Mouse (Mus musculus): Measurements from ENCODE around the gene Sprr2a3.
"Not testable (repeated sequence)": the region's sequence is repeated elsewhere in the genome, so short reads cannot be mapped to it uniquely, and the experiment has no call there.

Sprr2a3 gene

DNA sequence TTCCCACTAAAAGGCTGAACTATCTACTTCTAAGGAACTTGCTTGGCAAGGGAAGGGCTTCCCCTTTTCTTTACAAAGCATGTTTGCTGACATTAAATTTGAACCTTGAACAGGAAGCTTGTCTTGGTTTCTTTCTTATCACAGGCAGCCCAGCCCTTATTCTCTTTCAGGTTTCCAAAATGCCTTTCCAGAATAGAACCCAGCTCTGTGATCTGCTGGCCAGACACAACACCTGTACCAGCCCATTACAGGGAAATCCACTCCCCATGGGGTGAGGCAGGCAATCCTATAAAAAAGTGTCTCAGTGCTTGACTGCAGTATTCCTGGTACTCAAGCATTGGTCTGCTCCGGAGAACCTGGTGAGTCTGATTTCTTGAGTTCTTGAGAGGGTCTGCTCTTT, at the start of gene Sprr2a3:
TSS of gene Sprr2a3 (plus strand) at position 317 of the 400 bp plus-strand sequence.
- in situ Hi-C loops (cut with MboI, MseI): loop anchor here in 1 of 2 experiments (5.0 kb wide), 1 partner anchor 33 kb away; no protein-coding TSS in a partner anchor

- in situ Hi-C loops (cut with MboI, MseI): loop anchor here (5.0 to 10.0 kb wide), 2 partner anchors 68 to 76 kb away; no protein-coding TSS in a partner anchor
Observed at GRCm38 (mm10) chr3:92236463-92237189, 48.6 kb upstream of the Sprr2a3 start.

DNA sequence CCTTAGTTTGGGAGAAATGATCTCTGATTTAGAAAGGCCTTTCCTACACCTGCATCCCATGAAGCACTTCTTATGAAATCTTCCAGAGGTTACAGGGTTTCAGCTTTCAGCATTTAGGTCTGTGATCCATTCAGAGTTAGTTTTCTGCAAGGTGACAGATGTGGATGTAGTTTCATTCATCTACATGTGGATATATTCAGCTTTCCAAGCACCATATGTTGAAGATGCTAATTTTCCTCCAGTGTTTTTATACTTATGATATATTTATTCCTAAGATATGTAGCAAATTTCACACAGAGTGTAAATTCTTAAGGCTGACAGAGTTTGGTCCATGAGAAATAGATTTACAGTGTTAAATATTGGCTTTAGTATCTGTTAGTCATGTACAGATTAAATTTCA, 46.5 kb upstream of the Sprr2a3 start:
- in situ Hi-C loops (cut with MboI, MseI): loop anchor here (5.0 to 10.0 kb wide), 2 partner anchors 66 to 74 kb away; no protein-coding TSS in a partner anchor

GRCm38 (mm10) chr3:92239197-92239596, 46.0 kb upstream of the Sprr2a3 start:
- in situ Hi-C loops (cut with MboI, MseI): loop anchor here (5.0 to 10.0 kb wide), 2 partner anchors 66 to 73 kb away; no protein-coding TSS in a partner anchor

DNA sequence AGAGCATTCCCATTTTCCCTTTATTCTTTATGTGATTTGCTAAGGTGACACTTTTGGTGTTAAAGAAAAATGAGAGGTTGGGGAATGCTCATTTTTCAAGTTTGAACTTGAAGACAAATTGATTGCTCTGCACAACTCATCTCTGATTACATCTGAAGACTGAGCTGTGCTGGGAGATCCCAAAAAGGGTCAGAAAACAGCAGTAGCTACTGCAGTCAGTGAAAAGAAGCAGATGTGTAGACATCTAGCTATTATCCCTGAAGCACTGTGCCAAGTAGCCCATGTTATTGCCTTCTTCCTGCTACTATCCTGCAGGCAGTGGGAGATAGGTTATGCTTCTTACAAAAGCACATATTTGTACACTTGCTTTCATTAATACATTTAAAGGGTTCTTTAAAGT, 40.4 kb upstream of the Sprr2a3 start:
- in situ Hi-C loops (cut with MboI, MseI): not testable (repeated sequence)

DNA sequence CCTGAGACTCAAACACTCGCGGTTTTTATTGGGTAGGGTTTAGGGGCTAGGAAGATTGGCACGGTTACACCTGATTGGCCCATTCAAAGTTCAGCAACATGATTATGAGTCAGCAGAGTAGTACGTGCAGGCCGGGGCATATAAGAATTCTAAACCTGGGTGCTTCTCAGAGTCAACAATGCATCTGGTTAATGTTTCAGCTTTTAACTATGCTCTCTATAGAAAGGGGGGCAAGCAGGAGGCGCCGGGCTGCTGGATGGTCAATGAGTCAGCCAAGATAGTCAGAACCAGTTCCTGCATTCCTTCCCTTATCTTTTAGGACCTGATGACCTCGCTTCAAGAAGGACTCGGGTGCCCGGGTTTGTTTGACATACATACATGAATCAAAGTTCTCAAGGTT, 39.0 kb upstream of the Sprr2a3 start:
- in situ Hi-C loops (cut with MboI, MseI): not testable (repeated sequence)

DNA sequence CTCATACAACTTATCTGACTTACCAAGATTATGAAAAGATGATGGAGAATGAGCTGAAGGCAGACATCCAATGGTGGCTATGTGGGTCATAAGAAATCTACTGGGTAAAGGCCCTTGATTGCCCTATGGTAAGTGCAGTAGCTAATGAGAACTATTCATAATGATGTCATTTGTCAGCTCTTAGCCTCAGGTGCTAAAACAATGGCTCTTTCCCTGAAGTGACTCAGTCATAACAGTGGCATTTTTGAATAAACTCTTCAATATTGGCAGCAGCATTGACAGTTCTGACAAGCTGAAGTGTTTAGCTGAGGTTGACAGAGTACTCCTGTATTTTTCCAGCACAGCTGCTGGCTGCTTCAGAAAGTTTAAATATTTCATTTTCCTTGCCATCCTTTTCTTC, 36.7 kb upstream of the Sprr2a3 start:
- in situ Hi-C loops (cut with MboI, MseI): not testable (repeated sequence)

DNA sequence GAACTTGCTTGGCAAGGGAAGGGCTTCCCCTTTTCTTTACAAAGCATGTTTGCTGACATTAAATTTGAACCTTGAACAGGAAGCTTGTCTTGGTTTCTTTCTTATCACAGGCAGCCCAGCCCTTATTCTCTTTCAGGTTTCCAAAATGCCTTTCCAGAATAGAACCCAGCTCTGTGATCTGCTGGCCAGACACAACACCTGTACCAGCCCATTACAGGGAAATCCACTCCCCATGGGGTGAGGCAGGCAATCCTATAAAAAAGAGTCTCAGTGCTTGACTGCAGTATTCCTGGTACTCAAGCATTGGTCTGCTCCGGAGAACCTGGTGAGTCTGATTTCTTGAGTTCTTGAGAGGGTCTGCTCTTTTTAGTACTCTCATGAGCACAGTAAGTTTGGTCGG, 34.8 kb upstream of the Sprr2a3 start:
- in situ Hi-C loops (cut with MboI, MseI): loop anchor here (5.0 kb wide), 2 partner anchors 37 to 43 kb away; partner anchors contain the start of gene Sprr2a3 (in 1 of the 2)

GRCm38 (mm10) chr3:92253860-92254259, 31.4 kb upstream of the Sprr2a3 start:
- in situ Hi-C loops (cut with MboI, MseI): loop anchor here (5.0 kb wide), 2 partner anchors 33 to 47 kb away; partner anchors contain the start of gene Sprr2a3 (in 1 of the 2)

- in situ Hi-C loops (cut with MboI, MseI): not testable (repeated sequence)
Observed at GRCm38 (mm10) chr3:92258526-92258925, 26.7 kb upstream of the Sprr2a3 start.

GRCm38 (mm10) chr3:92263462-92263861, 21.8 kb upstream of the Sprr2a3 start:
- in situ Hi-C loops (cut with MboI, MseI): loop anchor here in 1 of 2 experiments (5.0 kb wide), 1 partner anchor 56 kb away; no protein-coding TSS in a partner anchor

GRCm38 (mm10) chr3:92271414-92271985, 13.7 kb upstream of the Sprr2a3 start:
- in situ Hi-C loops (cut with MboI, MseI): not testable (repeated sequence)

GRCm38 (mm10) chr3:92273504-92273903, 11.7 kb upstream of the Sprr2a3 start:
- in situ Hi-C loops (cut with MboI, MseI): not testable (repeated sequence)

- in situ Hi-C loops (cut with MboI, MseI): not testable (repeated sequence)
Observed at GRCm38 (mm10) chr3:92274018-92274417, 11.2 kb upstream of the Sprr2a3 start.

- in situ Hi-C loops (cut with MboI, MseI): loop anchor here in 1 of 2 experiments (5.0 kb wide), 1 partner anchor 67 kb away; no protein-coding TSS in a partner anchor
Observed at GRCm38 (mm10) chr3:92279663-92280062, 5.6 kb upstream of the Sprr2a3 start.

DNA sequence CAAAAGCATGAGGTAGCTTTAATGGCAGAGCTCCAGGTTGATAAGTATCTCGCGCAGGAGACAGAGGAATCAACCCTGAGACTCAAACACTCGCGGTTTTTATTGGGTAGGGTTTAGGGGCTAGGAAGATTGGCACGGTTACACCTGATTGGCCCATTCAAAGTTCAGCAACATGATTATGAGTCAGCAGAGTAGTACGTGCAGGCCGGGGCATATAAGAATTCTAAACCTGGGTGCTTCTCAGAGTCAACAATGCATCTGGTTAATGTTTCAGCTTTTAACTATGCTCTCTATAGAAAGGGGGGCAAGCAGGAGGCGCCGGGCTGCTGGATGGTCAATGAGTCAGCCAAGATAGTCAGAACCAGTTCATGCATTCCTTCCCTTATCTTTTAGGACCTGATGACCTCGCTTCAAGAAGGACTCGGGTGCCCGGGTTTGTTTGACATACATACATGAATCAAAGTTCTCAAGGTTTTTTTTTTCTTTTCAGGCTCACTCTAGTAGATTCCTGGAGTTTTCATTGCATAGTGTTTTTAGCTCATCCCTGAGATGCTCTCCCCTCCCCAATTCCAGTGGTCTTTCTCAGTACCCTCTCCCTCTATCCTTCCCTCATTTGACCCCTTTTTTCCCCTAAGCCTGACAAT, 4.1 kb upstream of the Sprr2a3 start:
- in situ Hi-C loops (cut with MboI, MseI): loop anchor here in 1 of 2 experiments (5.0 kb wide), 1 partner anchor 69 kb away; no protein-coding TSS in a partner anchor

- in situ Hi-C loops (cut with MboI, MseI): loop anchor here in 1 of 2 experiments (5.0 kb wide), 1 partner anchor 36 kb away; no protein-coding TSS in a partner anchor
Observed at GRCm38 (mm10) chr3:92288489-92288888, 3.3 kb downstream of the Sprr2a3 start.

DNA sequence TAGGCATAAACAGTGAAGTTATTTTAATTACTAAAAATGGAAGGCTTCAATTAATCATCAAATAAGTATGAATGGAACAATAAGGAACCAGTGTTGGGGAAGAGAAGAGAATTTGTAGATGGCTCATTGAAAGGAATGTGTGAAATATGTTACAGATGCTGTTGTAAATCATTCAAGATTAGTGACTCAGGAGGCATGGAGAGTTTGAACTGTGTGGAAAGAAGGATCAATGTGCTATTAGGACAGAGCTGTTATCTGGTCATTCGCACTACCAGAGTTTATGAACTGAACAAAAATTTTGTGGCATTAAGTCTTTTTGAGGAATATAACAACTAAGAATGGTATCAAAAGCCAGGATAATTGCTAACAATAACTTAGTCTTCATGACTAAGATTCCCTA, 22.2 kb downstream of the Sprr2a3 start:
- in situ Hi-C loops (cut with MboI, MseI): loop anchor here in 1 of 2 experiments (10.0 kb wide), 1 partner anchor 73 kb away; no protein-coding TSS in a partner anchor

GRCm38 (mm10) chr3:92316320-92316719, 31.1 kb downstream of the Sprr2a3 start, which contains the start of gene Sprr2b:
TSS of gene Sprr2b (plus strand) at chr3:92316620.
- in situ Hi-C loops (cut with MboI, MseI): no loop called here

- in situ Hi-C loops (cut with MboI, MseI): no loop called here
Observed at GRCm38 (mm10) chr3:92317384-92317783, 32.2 kb downstream of the Sprr2a3 start.

GRCm38 (mm10) chr3:92336278-92336677, 51.1 kb downstream of the Sprr2a3 start:
- in situ Hi-C loops (cut with MboI, MseI): no loop called here

DNA sequence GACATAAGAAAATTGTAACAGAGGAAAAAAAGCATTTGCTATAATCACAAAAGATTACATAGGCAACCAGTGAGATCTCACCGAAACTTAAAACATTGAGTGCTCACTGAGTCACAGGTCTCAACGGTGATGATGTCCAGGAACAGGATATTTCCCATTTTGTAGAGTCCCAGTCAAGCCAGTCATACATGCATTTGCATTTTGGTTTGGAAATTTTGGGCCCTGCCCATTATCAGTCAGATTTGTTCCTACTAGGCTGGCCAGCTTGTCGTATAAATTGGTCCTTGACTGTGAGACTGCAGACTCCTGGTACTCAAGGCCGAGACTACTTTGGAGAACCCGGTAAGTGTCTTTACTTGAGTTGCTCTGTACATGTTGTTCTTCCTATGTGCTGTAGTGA, 53.6 kb downstream of the Sprr2a3 start, which contains the start of gene Sprr2d:
TSS of gene Sprr2d (plus strand) at position 301 of the 400 bp plus-strand sequence.
- in situ Hi-C loops (cut with MboI, MseI): no loop called here
